Mouse (Mus musculus): ENCODE measurements around the gene Get4. TPM values are rescaled to one million over a fixed set of nuclear protein-coding genes. Genes with fewer than 3 reads are reported as not detected.

Get4 gene
- polyA plus RNA-seq, 1 experiment from 2014 or later = 109 TPM

GRCm38 (mm10) chr5:139313536-139313935 is 61.4 kb downstream of the Get4 start:
- Histone ChIP-seq H3K9me3 (ENCODE audit: control insufficient read depth, low read length) (no peaks in the 10 kb centered on the region), H3K9ac (replicated peaks; ENCODE audit: low read depth, low read length) (no peak overlapping the region), H3K27me3 (ENCODE audit: control insufficient read depth, insufficient read depth, low read length) (no peaks in the 10 kb centered on the region), H3K4me1 (ENCODE audit: control insufficient read depth, insufficient read depth, low read length) (no peaks in the 10 kb centered on the region), H3K4me2 (ENCODE audit: low read depth, low read length) (no peak overlapping the region), H3K27ac (ENCODE audit: low read depth, low read length) (no peak overlapping the region), H3K36me3 (ENCODE audit: control insufficient read depth, insufficient read depth, low read length) (no peaks in the 10 kb centered on the region), H3K4me3 (ENCODE audit: low read depth, low read length) (no peak overlapping the region)
- 76% methylated on average over 9 of the region's 9 CpGs for WGBS
- no peak for ATAC-seq (ENCODE audit: low read depth)

- 87% methylated on average over 12 of the region's 12 CpGs for WGBS
- ATAC-seq (ENCODE audit: low read depth) = no peak
- no peak overlapping the region for H3K9ac ChIP-seq (replicated peaks; ENCODE audit: low read depth, low read length)
- H3K27me3 ChIP-seq (ENCODE audit: control insufficient read depth, insufficient read depth, low read length) = no peaks in the 10 kb centered on the region
- no peak overlapping the region for H3K27ac ChIP-seq (ENCODE audit: low read depth, low read length)
- no peak overlapping the region for H3K4me2 ChIP-seq (ENCODE audit: low read depth, low read length)
- no peak overlapping the region for H3K4me3 ChIP-seq (ENCODE audit: low read depth, low read length)
- no peaks in the 10 kb centered on the region for H3K9me3 ChIP-seq (ENCODE audit: control insufficient read depth, low read length)
- no peaks in the 10 kb centered on the region for H3K36me3 ChIP-seq (ENCODE audit: control insufficient read depth, insufficient read depth, low read length)
- no peaks in the 10 kb centered on the region for H3K4me1 ChIP-seq (ENCODE audit: control insufficient read depth, insufficient read depth, low read length)
These were observed 63.0 kb downstream of the Get4 start for GRCm38 (mm10) chr5:139314941-139315642.

DNA sequence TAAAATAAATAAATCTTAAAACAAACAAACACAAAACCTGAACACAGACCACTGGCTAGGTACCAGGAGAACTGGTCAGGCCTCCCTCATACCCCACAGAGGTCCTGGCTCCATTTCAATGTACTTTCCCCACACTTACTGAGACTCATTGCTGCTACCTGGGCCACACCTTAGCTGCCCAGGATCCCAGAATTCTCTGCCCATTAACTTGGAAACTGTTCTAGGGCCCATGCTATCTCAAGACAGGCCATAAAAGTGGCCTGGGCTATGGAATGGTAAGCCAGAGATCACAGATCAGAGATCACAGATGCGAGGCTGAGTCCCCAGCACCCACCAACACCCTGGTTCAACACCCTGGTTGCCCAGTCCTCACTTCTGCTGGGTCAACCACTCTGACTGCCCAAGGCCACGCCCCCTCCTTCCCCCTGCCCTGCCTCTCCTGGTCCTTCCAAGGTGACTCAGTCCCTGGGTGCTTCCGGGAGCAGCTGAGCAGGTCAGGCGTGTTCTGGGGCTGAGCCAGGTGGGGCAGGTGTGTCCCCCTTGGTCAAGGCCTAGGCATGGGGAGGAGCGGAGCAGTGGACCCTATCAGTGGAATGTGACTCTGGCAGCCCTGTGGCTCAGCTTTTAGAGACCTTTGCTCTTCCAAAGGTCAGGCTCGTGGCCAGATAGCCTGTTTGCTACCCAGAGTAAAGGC is 65.0 kb downstream of the Get4 start:
- Histone ChIP-seq H3K36me3 (ENCODE audit: control insufficient read depth, insufficient read depth, low read length) (no peaks in the 10 kb centered on the region), H3K27ac (ENCODE audit: low read depth, low read length) (no peak overlapping the region), H3K9ac (replicated peaks; ENCODE audit: low read depth, low read length) (no peak overlapping the region), H3K27me3 (ENCODE audit: control insufficient read depth, insufficient read depth, low read length) (no peaks in the 10 kb centered on the region), H3K4me1 (ENCODE audit: control insufficient read depth, insufficient read depth, low read length) (no peaks in the 10 kb centered on the region), H3K4me3 (ENCODE audit: low read depth, low read length) (no peak overlapping the region), H3K4me2 (ENCODE audit: low read depth, low read length) (no peak overlapping the region), H3K9me3 (ENCODE audit: control insufficient read depth, low read length) (no peaks in the 10 kb centered on the region)
- ATAC-seq (ENCODE audit: low read depth) = no peak
- WGBS = 83% methylated on average over 6 of the region's 6 CpGs

GRCm38 (mm10) chr5:139317751-139318504 is 65.8 kb downstream of the Get4 start:
- no peaks in the 10 kb centered on the region for H3K36me3 ChIP-seq (ENCODE audit: control insufficient read depth, insufficient read depth, low read length)
- H3K27me3 ChIP-seq (ENCODE audit: control insufficient read depth, insufficient read depth, low read length) = no peaks in the 10 kb centered on the region
- no peak overlapping the region for H3K27ac ChIP-seq (ENCODE audit: low read depth, low read length)
- H3K9ac ChIP-seq (replicated peaks; ENCODE audit: low read depth, low read length) = no peak overlapping the region
- 67% methylated on average over 21 of the region's 21 CpGs for WGBS
- no peak overlapping the region for H3K4me2 ChIP-seq (ENCODE audit: low read depth, low read length)
- no peak for ATAC-seq (ENCODE audit: low read depth)
- no peaks in the 10 kb centered on the region for H3K9me3 ChIP-seq (ENCODE audit: control insufficient read depth, low read length)
- no peak overlapping the region for H3K4me3 ChIP-seq (ENCODE audit: low read depth, low read length)
- no peaks in the 10 kb centered on the region for H3K4me1 ChIP-seq (ENCODE audit: control insufficient read depth, insufficient read depth, low read length)

Other genes starting within 250 kb of the Get4 start
- gene Prkar1b, start 102.3 kb upstream of the Get4 start, polyA plus RNA-seq (2014; fragmentation: Nextera tagmentation; extraction: Ambion mirVana) = 207 and 212 TPM in 2 replicates
- 3.6 and 4.1 TPM in 2 replicates for gene Dnaaf5, start 102.1 kb upstream of the Get4 start, polyA plus RNA-seq (2014; fragmentation: Nextera tagmentation; extraction: Ambion mirVana)
- gene Sun1, start 51.7 kb upstream of the Get4 start, polyA plus RNA-seq (2014; fragmentation: Nextera tagmentation; extraction: Ambion mirVana) = 49.5 and 51.3 TPM in 2 replicates
- 59.9 and 64.6 TPM in 2 replicates for gene Adap1, start 73.3 kb downstream of the Get4 start, polyA plus RNA-seq (2014; fragmentation: Nextera tagmentation; extraction: Ambion mirVana)
- gene Cox19, start 99.1 kb downstream of the Get4 start, polyA plus RNA-seq (2014; fragmentation: Nextera tagmentation; extraction: Ambion mirVana) = 108 and 113 TPM in 2 replicates
- not detected in 2 replicates for gene Cyp2w1, start 100.3 kb downstream of the Get4 start, polyA plus RNA-seq (2014; fragmentation: Nextera tagmentation; extraction: Ambion mirVana)
- 1.8 and 2.2 TPM in 2 replicates for gene Gpr146, start 125.4 kb downstream of the Get4 start, polyA plus RNA-seq (2014; fragmentation: Nextera tagmentation; extraction: Ambion mirVana)
- gene C130050O18Rik, start 153.0 kb downstream of the Get4 start, polyA plus RNA-seq (2014; fragmentation: Nextera tagmentation; extraction: Ambion mirVana) = 0.17 and 0.23 TPM in 2 replicates
- 6.2 and 9.5 TPM in 2 replicates for gene Gper1, start 170.8 kb downstream of the Get4 start, polyA plus RNA-seq (2014; fragmentation: Nextera tagmentation; extraction: Ambion mirVana)
- 11.7 and 12.1 TPM in 2 replicates for gene 3110082I17Rik, start 208.2 kb downstream of the Get4 start, polyA plus RNA-seq (2014; fragmentation: Nextera tagmentation; extraction: Ambion mirVana)
- 13.3 and 15.2 TPM in 2 replicates for gene Zfand2a, start 232.2 kb downstream of the Get4 start, polyA plus RNA-seq (2014; fragmentation: Nextera tagmentation; extraction: Ambion mirVana)